8 mouse cellular contexts compared by ENCODE assay signal in the genomic region with DNA sequence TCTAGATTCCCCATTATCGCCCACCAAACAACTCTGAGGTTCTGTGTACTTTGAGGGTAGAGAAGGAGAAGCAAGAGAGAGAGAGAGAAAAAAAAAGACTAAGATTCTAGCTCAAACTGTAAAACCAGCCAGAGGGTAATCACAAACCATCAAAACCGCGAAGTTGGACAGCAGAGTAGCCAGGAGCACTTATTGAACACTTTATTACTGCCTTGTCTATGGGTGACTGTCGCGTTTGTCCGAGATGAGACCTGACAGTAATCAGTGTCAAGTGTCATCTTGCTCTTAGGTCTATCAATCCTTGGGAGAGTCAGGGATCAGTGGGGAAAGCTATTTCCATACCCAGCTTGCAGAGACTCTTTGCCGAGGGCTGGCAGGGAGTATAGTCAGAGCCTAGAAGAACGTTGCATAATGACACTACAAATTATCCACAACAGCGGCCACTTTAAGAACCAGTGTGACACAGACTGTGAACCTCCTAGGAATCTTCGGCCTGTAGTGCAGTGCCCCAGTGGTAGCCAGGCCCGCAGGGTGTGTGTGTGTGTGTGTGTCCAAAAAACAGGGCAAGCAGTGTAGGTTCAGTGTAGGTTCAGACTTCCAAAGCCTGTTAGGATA. TPM values are rescaled to one million over a fixed set of nuclear protein-coding genes. Genes with fewer than 3 reads are reported as not detected.
DNase-seq lines count a peak whose midpoint lies in the region; ATAC-seq and TF ChIP-seq lines count a peak whose summit lies in the region.

No protein-coding gene starts in this region.

- peak overlapping the region; percentile 66 for H3K4me2 ChIP-seq in liver, embryonic 15.5 days

- no peaks in the 10 kb centered on the region for H3K36me3 ChIP-seq in testis, adult 2 months (ENCODE audit: control insufficient read depth, insufficient read depth, low read length)
- no peaks in the 10 kb centered on the region for H3K36me3 ChIP-seq in liver, embryonic 15.5 days (replicated peaks)

- TF ChIP-seq CTCF in testis, adult 2 months (IDR thresholded peaks at IDR 0.05; ENCODE audit: control insufficient read depth, insufficient read depth, insufficient replicate concordance, low read depth, low read length): no peak

- no peaks in the 10 kb centered on the region for H3K9me3 ChIP-seq in liver, embryonic 15.5 days (replicated peaks)

- no peak overlapping the region for H3K27ac ChIP-seq in testis, adult 2 months (ENCODE audit: control insufficient read depth, insufficient read depth, low read depth, low read length)
- no peak overlapping the region for H3K27ac ChIP-seq in liver, embryonic 15.5 days (replicated peaks)

- no peak for TF ChIP-seq POLR2A in testis, adult 2 months (IDR thresholded peaks at IDR 0.05; ENCODE audit: control insufficient read depth, low read depth, low read length)

- no peak overlapping the region for H3K9ac ChIP-seq in liver, embryonic 15.5 days

- WGBS in liver, embryonic 15.5 days (ENCODE audit: insufficient replicate concordance): 18% methylated on average over 11 of the region's 11 CpGs

- DNase-seq in adrenal gland, postnatal 14 days: peak; percentile 45
- no peak for DNase-seq in adrenal gland, postnatal 36 days
- DNase-seq in testis, postnatal 10 days (ENCODE audit: low spot score): no peak
- DNase-seq in frontal cortex, adult 2 months (ENCODE audit: extremely low spot score in 1 of 2, low spot score in 1 of 2): no peak
- no peak for DNase-seq in cerebellum, postnatal 10 days

- H3K4me3 ChIP-seq in testis, adult 2 months (ENCODE audit: control insufficient read depth, low read depth, low read length): peak overlapping the region; percentile 83
- H3K4me3 ChIP-seq in liver, embryonic 15.5 days (replicated peaks): peak overlapping the region; percentile 54

- peaks cover 2% of the 10 kb centered on the region; the same call in 1 of the 2 replicates for H3K27me3 ChIP-seq in testis, adult 2 months (ENCODE audit: control insufficient read depth, insufficient read depth, low read length)
- peaks cover 70% of the 10 kb centered on the region for H3K27me3 ChIP-seq in liver, embryonic 15.5 days

- no peak for ATAC-seq in liver, embryonic 15.5 days (ENCODE audit: insufficient read depth)
- no peak for ATAC-seq in megakaryocyte-erythroid progenitor cell, adult 5-6 weeks (replicated peaks; ENCODE audit: low FRiP score, low TSS enrichment, poor library complexity, severe bottlenecking)

- peaks cover 21% of the 10 kb centered on the region for H3K4me1 ChIP-seq in testis, adult 2 months (ENCODE audit: control insufficient read depth, insufficient read depth, low read length)
- peaks cover 24% of the 10 kb centered on the region for H3K4me1 ChIP-seq in liver, embryonic 15.5 days (replicated peaks)

RNA-seq across cellular contexts. Expression of gene Epas1, which starts 2.2 kb away (rescaled TPM):
- 226 TPM in 2 replicates for total RNA-seq in adrenal gland, postnatal 14 days (2021)
- total RNA-seq in adrenal gland, postnatal 36 days (2021): 100 to 1,000 TPM; 165 to 202 TPM
- 11.7 and 15.9 TPM in 2 replicates for polyA plus RNA-seq in testis, adult 2 months (2012; rRNA removed)
- polyA plus RNA-seq in liver, embryonic 15.5 days (2015; fragmentation: Nextera tagmentation; extraction: Ambion mirVana): 2.6 and 2.8 TPM in 2 replicates
- 80.9 and 93.8 TPM in 2 replicates for polyA plus RNA-seq in frontal cortex, adult 2 months (2012; rRNA removed)
- not detected in 2 replicates for total RNA-seq in megakaryocyte-erythroid progenitor cell, adult 5-6 weeks (2014; fragmentation: Nextera tagmentation)
- not detected in 2 replicates for total RNA-seq in megakaryocyte-erythroid progenitor cell, adult 5-6 weeks (2017)

Comparison
In these comparisons a context has a peak if more than half of its experiments do, and no peak if none do; other contexts are left out.
1. RNA of gene Epas1, which starts 2.2 kb away (total RNA-seq): 226 TPM in adrenal gland, postnatal 14 days and 165 to 202 TPM in adrenal gland, postnatal 36 days; not detected in megakaryocyte-erythroid progenitor cell, adult 5-6 weeks; every median in the first group is over 100 times any median in the second.